Mouse (Mus musculus) stomach, embryonic 15.5 days (tissue): Measurements from ENCODE around the gene Cox5b. TPM values are rescaled to one million over a fixed set of nuclear protein-coding genes. Genes with fewer than 3 reads are reported as not detected.

Experiments
- ATAC-seq: fragments of 200-750 bp; cut with Nextera tagmentation; 2 replicates; pipeline ENCODE4 v1.8.0; 2017; ENCODE audit warnings: low read depth, moderate number of reproducible peaks, moderate TSS enrichment; ENCODE audit not compliant: insufficient read depth, low FRiP score
- H3K27ac ChIP-seq: fragments of 300-500 bp; sonication (generic); 2 replicates; pipeline ENCODE4 v1.5.1; 2015; ENCODE audit warnings: mild to moderate bottlenecking, inconsistent platforms
- H3K27me3 ChIP-seq: fragments of 300-500 bp; sonication (generic); replicated peaks from 2 replicates; pipeline ENCODE4 v1.6.1; 2015; ENCODE audit warnings: inconsistent platforms
- H3K36me3 ChIP-seq: fragments of 300-500 bp; sonication (generic); 2 replicates; pipeline ENCODE4 v1.6.1; 2015; ENCODE audit warnings: inconsistent platforms
- H3K4me1 ChIP-seq: fragments of 300-500 bp; sonication (generic); 2 replicates; pipeline ENCODE4 v1.6.1; 2015; ENCODE audit warnings: inconsistent platforms
- H3K4me2 ChIP-seq: fragments of 300-500 bp; sonication (generic); 2 replicates; pipeline ENCODE4 v1.6.1; 2015; ENCODE audit warnings: mild to moderate bottlenecking, inconsistent platforms
- H3K4me3 ChIP-seq: fragments of 300-500 bp; sonication (generic); replicated peaks from 2 replicates; pipeline ENCODE4 v1.5.1; 2015; ENCODE audit warnings: inconsistent platforms
- H3K9ac ChIP-seq: fragments of 300-500 bp; sonication (generic); 2 replicates; pipeline ENCODE4 v1.6.1; 2015; ENCODE audit warnings: inconsistent platforms
- H3K9me3 ChIP-seq: fragments of 300-500 bp; sonication (generic); 2 replicates; pipeline ENCODE4 v1.6.1; 2016; ENCODE audit warnings: inconsistent platforms
- WGBS: fragments of 180-500 bp; shearing (Covaris S2); methylation state at CpG from one replicate; pipeline ENCODE4 v1.1.7; 2015; 5-methylcytosine and 5-hydroxymethylcytosine counted together
- microRNA-seq: library from miRNA; unstranded; fragments of <30 nt; microRNA quantifications from one replicate; pipeline ENCODE4, GENCODE M21; 2016
- polyA plus RNA-seq: library from polyadenylated mRNA; unstranded; fragments of >200 nt; fragmentation: Nextera tagmentation; extraction: Ambion mirVana; gene quantifications from 2 replicates; pipeline ENCODE4 v1.2.1, GENCODE M21; 2015

Gene Cox5b
- polyA plus RNA-seq, 1 experiment from 2014 or later = 681 TPM

DNA sequence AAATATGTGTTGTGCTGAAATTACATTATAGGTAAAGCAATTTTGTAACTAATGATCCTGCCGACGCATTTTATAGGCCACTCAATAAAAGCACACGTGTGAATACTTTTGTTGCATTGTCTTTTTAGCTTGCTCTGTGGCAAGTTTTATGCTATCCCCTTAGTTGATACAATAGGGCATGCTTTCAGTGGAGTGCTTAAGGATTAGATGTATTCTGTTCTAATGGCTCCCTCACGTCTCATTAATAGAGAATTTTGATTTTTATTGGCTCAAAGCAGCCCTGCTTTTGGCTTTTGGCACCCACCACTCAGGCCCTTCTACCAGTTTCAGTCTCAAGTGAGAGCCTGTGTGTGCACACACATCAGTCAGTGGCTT is 32.8 kb downstream of the Cox5b start:
- no peak overlapping the region for H3K4me2 ChIP-seq
- H3K27ac ChIP-seq = no peak overlapping the region
- ATAC-seq = no peak
- no peaks in the 10 kb centered on the region for H3K9me3 ChIP-seq
- 73% methylated on average over 4 of the region's 4 CpGs for WGBS
- no peak overlapping the region for H3K4me3 ChIP-seq
- peaks cover 4% of the 10 kb centered on the region; the same call in 1 of the 2 replicates for H3K4me1 ChIP-seq
- H3K9ac ChIP-seq = no peak overlapping the region
- no peaks in the 10 kb centered on the region for H3K27me3 ChIP-seq
- no peaks in the 10 kb centered on the region for H3K36me3 ChIP-seq

DNA sequence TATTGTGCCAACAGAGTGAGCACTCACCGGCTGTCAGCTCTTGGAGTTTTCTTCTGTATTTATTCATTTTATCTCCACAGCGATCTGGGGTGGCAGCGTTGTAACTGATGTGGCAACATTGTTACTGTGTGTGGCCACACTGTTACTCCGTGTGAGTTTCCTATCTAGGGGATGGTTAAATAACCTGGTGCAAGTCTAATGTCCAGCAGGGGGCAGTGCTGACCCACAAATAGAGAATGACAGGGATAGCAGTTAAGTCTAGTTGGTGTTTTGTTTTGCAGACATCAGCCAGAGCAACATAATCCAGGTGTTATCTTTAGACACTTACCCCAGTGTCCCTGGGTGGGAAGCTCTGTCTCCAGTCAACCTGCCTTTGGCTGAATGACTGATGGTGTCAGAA is 46.1 kb downstream of the Cox5b start:
- Histone ChIP-seq H3K4me2 (no peak overlapping the region), H3K4me3 (no peak overlapping the region), H3K36me3 (no peaks in the 10 kb centered on the region), H3K4me1 (no peaks in the 10 kb centered on the region), H3K9me3 (no peaks in the 10 kb centered on the region), H3K9ac (no peak overlapping the region), H3K27ac (no peak overlapping the region), H3K27me3 (no peaks in the 10 kb centered on the region)
- ATAC-seq = no peak
- 12% methylated on average over 4 of the region's 4 CpGs for WGBS

GRCm38 (mm10) chr1:36739231-36739630 is 48.0 kb downstream of the Cox5b start:
- Histone ChIP-seq H3K36me3 (no peaks in the 10 kb centered on the region), H3K4me2 (no peak overlapping the region), H3K27me3 (no peaks in the 10 kb centered on the region), H3K9ac (no peak overlapping the region), H3K4me3 (no peak overlapping the region), H3K27ac (no peak overlapping the region), H3K4me1 (0 out of 2 replicates have a peak, but pooled peaks cover 2% of the 10 kb centered on the region), H3K9me3 (no peaks in the 10 kb centered on the region)
- 72% methylated on average over 5 of the region's 5 CpGs for WGBS
- no peak for ATAC-seq

- H3K27me3 ChIP-seq = no peaks in the 10 kb centered on the region
- H3K4me1 ChIP-seq = 0 out of 2 replicates have a peak, but pooled peaks cover 5% of the 10 kb centered on the region
- H3K9me3 ChIP-seq = no peaks in the 10 kb centered on the region
- H3K27ac ChIP-seq = no peak overlapping the region
- H3K4me3 ChIP-seq = no peak overlapping the region
- H3K4me2 ChIP-seq = no peak overlapping the region
- WGBS = 69% methylated on average over 9 of the region's 9 CpGs
- no peak overlapping the region for H3K9ac ChIP-seq
- no peaks in the 10 kb centered on the region for H3K36me3 ChIP-seq
- ATAC-seq = no peak
Measured at GRCm38 (mm10) chr1:36743046-36743445, 51.8 kb downstream of the Cox5b start.

Small RNA genes lying within 50 kb of the gene (microRNA-seq; reads per million reads assigned to microRNA genes)
- not detected for gene Gm24133

Other genes with a start within 250 kb of the Cox5b start
- 41.8 and 42.1 TPM in 2 replicates for gene Lman2l, start 246.2 kb upstream of the Cox5b start, polyA plus RNA-seq
- 17.7 and 17.9 TPM in 2 replicates for gene Cnnm4, start 219.8 kb upstream of the Cox5b start, polyA plus RNA-seq
- gene Cnnm3, start 179.6 kb upstream of the Cox5b start, polyA plus RNA-seq = 3.6 and 4.3 TPM in 2 replicates
- 19.5 and 20.5 TPM in 2 replicates for gene Ankrd23, start 154.6 kb upstream of the Cox5b start, polyA plus RNA-seq
- not detected in 2 replicates for gene Gm42417, start 152.0 kb upstream of the Cox5b start, polyA plus RNA-seq
- 24.9 and 27.2 TPM in 2 replicates for gene Ankrd39, start 144.0 kb upstream of the Cox5b start, polyA plus RNA-seq
- 13.6 and 15.0 TPM in 2 replicates for gene Sema4c, start 133.1 kb upstream of the Cox5b start, polyA plus RNA-seq
- gene Fam178b, start 8.3 kb upstream of the Cox5b start, polyA plus RNA-seq = 0.68 and 0.96 TPM in 2 replicates
- gene 4933424G06Rik, start 18.7 kb downstream of the Cox5b start, polyA plus RNA-seq = 0.19 TPM in 1 of 2 replicates, not detected in the other
- gene Actr1b, start 23.0 kb downstream of the Cox5b start, polyA plus RNA-seq = 85.4 and 96.2 TPM in 2 replicates
- 0.28 and 0.45 TPM in 2 replicates for gene Zap70, start 70.3 kb downstream of the Cox5b start, polyA plus RNA-seq